Mouse (Mus musculus): ENCODE data around the gene 2900026A02Rik.

The 2900026A02Rik gene

DNA sequence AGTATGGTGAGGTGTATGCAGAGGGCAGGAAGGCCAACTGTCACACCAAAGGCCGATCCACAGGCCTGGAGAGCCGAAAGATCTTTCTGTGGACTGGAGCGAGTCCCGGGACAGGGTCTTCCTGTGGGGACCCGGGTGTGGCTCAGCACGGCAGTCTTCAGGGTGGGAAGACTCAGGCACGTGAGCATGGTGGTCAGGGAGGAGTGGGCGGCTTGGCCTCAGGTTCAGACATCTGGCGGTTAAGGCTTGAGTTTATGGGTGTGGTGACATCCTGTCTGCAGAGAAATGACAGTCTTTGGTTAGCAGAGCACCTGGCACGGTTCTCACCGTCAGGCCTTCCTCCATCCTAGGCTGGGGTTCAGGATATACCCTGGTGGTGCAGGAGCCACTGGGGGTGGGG, 130.3 kb downstream of the 2900026A02Rik start:
- no peak for DNase-seq

DNA sequence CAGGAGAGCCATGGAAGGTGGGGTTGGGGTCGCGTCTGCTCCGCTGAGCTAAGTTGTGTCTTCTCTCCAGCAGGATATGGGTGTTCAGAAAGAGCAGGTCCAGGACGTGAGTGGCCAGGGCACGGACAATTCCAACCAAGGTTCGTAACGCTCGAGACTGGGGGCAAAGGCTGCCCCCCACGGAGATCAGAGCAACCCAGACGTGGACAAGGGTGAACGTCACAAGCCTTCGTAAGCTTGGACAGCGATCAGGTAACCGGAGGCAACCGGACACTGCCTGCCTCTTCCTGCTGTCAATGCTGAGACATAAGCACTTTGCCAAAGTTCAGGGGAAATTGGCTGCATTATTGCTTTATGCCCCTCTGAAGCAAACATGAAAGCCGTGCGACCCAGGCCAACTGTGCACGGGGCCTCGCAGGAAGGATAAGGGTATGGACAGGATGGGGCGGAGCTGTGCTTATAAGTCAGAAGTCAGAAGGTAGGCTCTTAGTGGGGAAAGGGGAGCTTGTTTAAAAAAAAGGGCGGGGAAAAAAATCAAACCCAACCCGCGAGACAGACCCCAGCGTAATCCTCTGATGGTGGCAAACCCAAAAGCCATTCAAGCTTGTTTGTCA, 130.9 kb downstream of the 2900026A02Rik start:
- DNase-seq: no peak

- no peak for DNase-seq
Observed at GRCm38 (mm10) chr5:113087465-113087864, 133.6 kb downstream of the 2900026A02Rik start.

- DNase-seq: no peak
Observed at GRCm38 (mm10) chr5:113086990-113087389, 134.0 kb downstream of the 2900026A02Rik start.

DNA sequence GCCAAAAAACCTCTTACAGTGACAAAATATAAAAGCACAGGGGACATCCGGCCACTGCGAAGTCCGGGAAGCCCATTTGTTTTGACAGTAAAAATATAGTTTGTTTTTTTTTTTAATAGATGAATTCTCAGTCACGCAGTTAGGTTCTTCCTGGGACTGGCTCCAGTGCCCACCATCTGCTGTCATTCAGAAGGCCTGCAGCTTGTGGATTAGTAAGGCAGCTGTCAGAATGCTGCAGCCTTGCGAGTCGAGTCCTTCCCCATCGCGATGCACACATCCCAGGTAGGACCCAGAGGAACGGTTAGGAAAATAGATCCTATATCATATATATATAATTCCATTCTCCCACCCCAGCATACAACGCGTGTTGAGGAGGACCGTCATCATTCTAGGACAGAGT, 134.6 kb downstream of the 2900026A02Rik start:
- no peak for DNase-seq

DNA sequence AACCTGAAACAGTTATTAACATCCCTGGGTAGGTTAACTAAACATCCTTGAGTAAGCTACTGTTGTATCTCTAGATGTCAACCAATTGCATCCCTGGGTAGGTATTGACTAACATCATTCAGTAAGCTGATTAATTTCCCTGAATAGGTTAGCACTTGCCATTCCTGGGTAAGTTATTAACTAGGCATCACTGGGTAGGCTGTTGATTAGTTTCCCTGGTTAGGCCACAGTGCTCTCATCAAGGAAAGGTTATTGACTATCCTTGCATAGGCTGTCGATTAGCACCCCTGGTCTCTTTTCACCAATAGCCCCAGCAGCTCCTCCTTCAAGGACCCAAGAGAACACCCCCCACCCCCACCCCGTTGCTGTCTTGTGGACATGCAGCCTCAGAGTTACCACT, 135.1 kb downstream of the 2900026A02Rik start:
- no peak for DNase-seq

GRCm38 (mm10) chr5:113084309-113084708, 136.7 kb downstream of the 2900026A02Rik start:
- no peak for DNase-seq

- no peak for DNase-seq
Observed at GRCm38 (mm10) chr5:113082356-113083168, 138.5 kb downstream of the 2900026A02Rik start.

GRCm38 (mm10) chr5:113081439-113081838, 139.6 kb downstream of the 2900026A02Rik start, which contains the start of gene Crybb3:
TSS of gene Crybb3 (minus strand) at chr5:113081584.
- peak; percentile 45 to 62 for DNase-seq

DNA sequence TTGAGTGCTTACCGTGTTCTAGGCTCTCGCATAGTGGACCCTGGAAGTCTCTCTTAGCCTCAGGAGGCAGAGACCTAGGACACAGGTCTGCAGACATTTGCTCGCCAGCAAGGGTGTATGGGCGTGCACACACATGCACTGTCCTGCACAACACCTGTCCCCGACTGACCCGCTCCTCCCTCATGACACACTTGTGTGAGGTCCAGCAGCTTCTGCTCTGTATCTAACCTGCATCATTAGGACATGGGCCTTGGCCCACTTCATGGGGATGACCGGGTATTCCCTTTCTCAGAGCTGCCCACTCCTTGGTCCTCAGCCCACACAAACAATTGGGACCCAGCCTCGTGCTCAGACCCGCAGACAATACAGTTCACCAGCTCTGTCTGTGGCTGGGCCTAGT, 140.0 kb downstream of the 2900026A02Rik start:
- DNase-seq: no peak

- DNase-seq: peak; percentile 71 to 73
Observed at GRCm38 (mm10) chr5:113079783-113080182, 141.3 kb downstream of the 2900026A02Rik start.

DNA sequence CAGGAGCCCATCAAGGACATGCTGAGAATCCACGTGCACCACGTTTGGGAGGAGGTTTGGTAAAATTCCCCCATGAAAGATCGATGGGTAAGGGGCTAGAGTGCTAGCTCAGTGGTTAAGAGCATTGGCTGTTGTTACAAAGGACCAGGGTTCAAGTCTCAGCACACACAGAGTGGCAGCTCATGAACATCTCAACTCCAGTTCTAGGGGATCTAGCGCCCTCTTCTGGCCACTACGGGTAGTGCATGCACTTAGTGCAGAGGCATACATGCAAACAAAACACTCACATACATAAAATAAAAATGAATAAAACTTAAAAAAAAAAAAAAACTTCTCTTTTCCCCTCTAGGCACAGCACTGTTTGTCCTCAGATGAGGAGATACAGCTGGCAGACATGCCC, 142.3 kb downstream of the 2900026A02Rik start:
- no peak for DNase-seq

- no peak for DNase-seq
Observed at GRCm38 (mm10) chr5:113070017-113070416, 151.0 kb downstream of the 2900026A02Rik start, which contains the start of gene Crybb2. TSS of gene Crybb2 (minus strand) at chr5:113070117.

- peak; percentile 86 to 87 for DNase-seq
Observed at GRCm38 (mm10) chr5:113054308-113054707, 166.7 kb downstream of the 2900026A02Rik start.

GRCm38 (mm10) chr5:113050581-113051185, 170.4 kb downstream of the 2900026A02Rik start:
- no peak for DNase-seq

DNA sequence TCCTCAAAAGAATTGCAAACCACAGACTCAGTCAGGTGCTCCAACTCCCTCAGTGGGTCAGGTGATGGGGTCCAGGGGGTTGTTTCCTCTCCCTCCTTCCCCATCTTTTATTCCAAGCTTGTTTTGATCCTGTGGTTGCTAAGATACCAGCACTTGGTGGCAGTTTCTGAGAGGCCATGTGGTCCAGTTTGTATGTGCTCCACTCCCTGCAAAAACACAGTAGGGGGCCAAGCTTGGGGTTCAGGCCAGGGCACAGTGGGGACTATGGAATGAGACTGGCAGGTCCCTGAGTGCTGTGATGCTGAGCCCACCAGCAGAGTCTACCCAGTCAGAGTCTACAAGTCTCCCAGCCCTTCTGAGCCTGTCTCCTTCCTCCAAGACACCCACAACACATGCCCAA, 171.2 kb downstream of the 2900026A02Rik start:
- no peak for DNase-seq

- DNase-seq: no peak
Observed at GRCm38 (mm10) chr5:113045511-113046273, 175.3 kb downstream of the 2900026A02Rik start.

GRCm38 (mm10) chr5:113043531-113043930, 177.5 kb downstream of the 2900026A02Rik start:
- DNase-seq: no peak

- peak; percentile 71 to 76 for DNase-seq
Observed at GRCm38 (mm10) chr5:113041567-113042071, 179.4 kb downstream of the 2900026A02Rik start.

GRCm38 (mm10) chr5:113040776-113041175, 180.3 kb downstream of the 2900026A02Rik start:
- peak; percentile 67 for DNase-seq

DNA sequence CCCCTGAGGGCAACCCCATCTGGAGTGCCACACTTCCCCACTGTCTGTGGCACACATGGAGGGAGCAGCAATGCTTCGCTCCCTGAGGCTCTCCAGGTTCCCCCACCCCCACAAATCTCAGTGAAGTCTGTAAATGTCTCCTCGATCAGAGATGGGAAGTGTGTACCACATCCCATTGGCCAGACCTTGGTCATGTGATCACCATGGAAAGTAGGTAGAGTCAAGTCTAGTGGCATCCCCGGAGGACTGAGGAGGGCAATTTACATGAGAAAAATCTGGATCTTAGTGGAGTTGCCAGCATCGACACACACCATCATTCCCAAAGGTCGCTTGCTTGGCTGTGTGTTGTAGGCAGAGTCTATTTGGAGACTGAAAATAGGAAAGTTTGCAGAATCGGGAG, 182.4 kb downstream of the 2900026A02Rik start:
- DNase-seq: no peak
